Mouse (Mus musculus): Measurements from ENCODE around the gene Gm12216. TPM values are rescaled to one million over a fixed set of nuclear protein-coding genes. Genes with fewer than 3 reads are reported as not detected.

Gene Gm12216
- polyA plus RNA-seq, 1 experiment from 2014 or later = not detected

GRCm38 (mm10) chr11:53769760-53770124 lies 89.3 kb downstream of the Gm12216 start, which contains the start of gene Irf1:
Gene Irf1, plus strand, starts transcription at chr11:53770014.
- under 1% methylated on average over 40 of the region's 40 CpGs for WGBS
- H3K9ac ChIP-seq (ENCODE audit: low read length) = peak within 1 kb of the TSS; percentile 64
- H3K36me3 ChIP-seq (ENCODE audit: control insufficient read depth, insufficient read depth, low read length) = peaks cover 5% of the 10 kb centered on the region; the same call in 1 of the 2 replicates
- H3K4me1 ChIP-seq (ENCODE audit: control insufficient read depth, insufficient read depth, low read length) = no peaks in the 10 kb centered on the region
- DNase-seq (ENCODE audit: low spot score) (peak; percentile 89), ATAC-seq (ENCODE audit: insufficient number of reproducible peaks, low FRiP score, low TSS enrichment, low read depth) (peak; percentile 87)
- H3K27ac ChIP-seq (replicated peaks; ENCODE audit: low read depth, low read length) = 0 out of 2 replicates have a peak within 1 kb of the TSS, but pooled peaks have one; percentile 22
- no peaks in the 10 kb centered on the region for H3K9me3 ChIP-seq (ENCODE audit: control insufficient read depth, low read length)
- H3K4me2 ChIP-seq (ENCODE audit: low read depth, severe bottlenecking) = peak within 1 kb of the TSS; percentile 85
- H3K27me3 ChIP-seq (ENCODE audit: control insufficient read depth, insufficient read depth, low read length) = no peaks in the 10 kb centered on the region
- H3K4me3 ChIP-seq (ENCODE audit: low read depth, low read length) = peak within 1 kb of the TSS; percentile 69

DNA sequence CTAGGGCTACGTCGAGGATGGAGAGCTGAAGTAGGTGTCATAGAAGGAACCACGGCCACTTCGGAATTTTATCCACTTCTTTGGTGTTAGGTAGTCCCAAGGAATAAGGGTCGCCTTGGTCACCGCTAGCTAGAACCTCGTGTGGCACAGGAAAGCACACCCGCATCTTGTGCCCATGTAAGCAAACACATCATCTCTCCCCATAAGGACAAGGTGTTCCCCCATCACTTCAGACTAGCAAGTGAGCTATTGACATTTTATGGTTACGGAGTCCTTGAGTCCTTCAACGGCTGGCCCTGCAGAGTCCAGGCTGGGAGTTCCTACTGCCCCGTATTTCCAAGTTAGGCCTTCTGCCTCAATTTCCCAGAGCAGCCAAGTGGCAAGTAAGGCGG lies 89.9 kb downstream of the Gm12216 start:
- 45% methylated on average over 12 of the region's 12 CpGs for WGBS
- peaks cover 5% of the 10 kb centered on the region; the same call in 1 of the 2 replicates for H3K36me3 ChIP-seq (ENCODE audit: control insufficient read depth, insufficient read depth, low read length)
- H3K9ac ChIP-seq (ENCODE audit: low read length) = no peak overlapping the region; the same call in 1 of the 2 replicates
- H3K4me3 ChIP-seq (ENCODE audit: low read depth, low read length) = peak overlapping the region; percentile 69; the same call in 1 of the 2 replicates
- no peaks in the 10 kb centered on the region for H3K9me3 ChIP-seq (ENCODE audit: control insufficient read depth, low read length)
- no peaks in the 10 kb centered on the region for H3K4me1 ChIP-seq (ENCODE audit: control insufficient read depth, insufficient read depth, low read length)
- ATAC-seq (ENCODE audit: insufficient number of reproducible peaks, low FRiP score, low TSS enrichment, low read depth) (no peak), DNase-seq (ENCODE audit: low spot score) (no peak)
- H3K4me2 ChIP-seq (ENCODE audit: low read depth, severe bottlenecking) = peak overlapping the region; percentile 85
- H3K27me3 ChIP-seq (ENCODE audit: control insufficient read depth, insufficient read depth, low read length) = no peaks in the 10 kb centered on the region
- no peak overlapping the region for H3K27ac ChIP-seq (replicated peaks; ENCODE audit: low read depth, low read length)

GRCm38 (mm10) chr11:53768422-53769184 lies 90.5 kb downstream of the Gm12216 start:
- no peaks in the 10 kb centered on the region for H3K9me3 ChIP-seq (ENCODE audit: control insufficient read depth, low read length)
- H3K27me3 ChIP-seq (ENCODE audit: control insufficient read depth, insufficient read depth, low read length) = no peaks in the 10 kb centered on the region
- no peak for ATAC-seq (ENCODE audit: insufficient number of reproducible peaks, low FRiP score, low TSS enrichment, low read depth)
- H3K4me3 ChIP-seq (ENCODE audit: low read depth, low read length) = no peak overlapping the region
- 77% methylated on average over 13 of the region's 13 CpGs for WGBS
- H3K36me3 ChIP-seq (ENCODE audit: control insufficient read depth, insufficient read depth, low read length) = peaks cover 2% of the 10 kb centered on the region; the same call in 1 of the 2 replicates
- no peak overlapping the region for H3K27ac ChIP-seq (replicated peaks; ENCODE audit: low read depth, low read length)
- no peak for DNase-seq (ENCODE audit: low spot score)
- no peak overlapping the region for H3K9ac ChIP-seq (ENCODE audit: low read length)
- H3K4me2 ChIP-seq (ENCODE audit: low read depth, severe bottlenecking) = no peak overlapping the region
- H3K4me1 ChIP-seq (ENCODE audit: control insufficient read depth, insufficient read depth, low read length) = peaks cover 4% of the 10 kb centered on the region

DNA sequence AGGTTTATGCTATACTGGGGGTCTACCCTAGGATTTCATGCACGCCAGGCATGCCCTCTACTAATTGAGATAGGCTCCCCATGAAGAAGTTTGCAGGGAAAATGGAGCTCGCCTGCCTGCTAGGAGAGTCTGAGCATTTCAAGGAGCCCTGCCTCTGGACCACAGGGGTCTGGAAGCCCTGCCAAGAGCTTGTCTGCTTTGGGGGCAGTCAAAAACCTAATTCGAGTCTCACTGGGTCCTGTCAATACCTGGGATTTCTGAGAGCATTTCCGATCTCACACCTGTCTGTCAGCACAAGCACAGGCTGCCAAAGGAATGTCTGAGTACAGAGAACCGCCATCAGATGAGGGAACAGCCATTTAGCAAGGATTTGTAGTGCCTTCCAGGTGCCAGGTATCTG lies 94.5 kb downstream of the Gm12216 start:
- H3K4me2 ChIP-seq (ENCODE audit: low read depth, severe bottlenecking) = no peak overlapping the region
- H3K9ac ChIP-seq (ENCODE audit: low read length) = no peak overlapping the region
- no peak overlapping the region for H3K27ac ChIP-seq (replicated peaks; ENCODE audit: low read depth, low read length)
- no peak overlapping the region for H3K4me3 ChIP-seq (ENCODE audit: low read depth, low read length)
- ATAC-seq (ENCODE audit: insufficient number of reproducible peaks, low FRiP score, low TSS enrichment, low read depth) (no peak), DNase-seq (ENCODE audit: low spot score) (no peak)
- no peaks in the 10 kb centered on the region for H3K36me3 ChIP-seq (ENCODE audit: control insufficient read depth, insufficient read depth, low read length)
- no peaks in the 10 kb centered on the region; the same call in 1 of the 2 replicates for H3K27me3 ChIP-seq (ENCODE audit: control insufficient read depth, insufficient read depth, low read length)
- H3K9me3 ChIP-seq (ENCODE audit: control insufficient read depth, low read length) = no peaks in the 10 kb centered on the region
- WGBS = 49% methylated on average over 5 of the region's 5 CpGs
- peaks cover 20% of the 10 kb centered on the region for H3K4me1 ChIP-seq (ENCODE audit: control insufficient read depth, insufficient read depth, low read length)

DNA sequence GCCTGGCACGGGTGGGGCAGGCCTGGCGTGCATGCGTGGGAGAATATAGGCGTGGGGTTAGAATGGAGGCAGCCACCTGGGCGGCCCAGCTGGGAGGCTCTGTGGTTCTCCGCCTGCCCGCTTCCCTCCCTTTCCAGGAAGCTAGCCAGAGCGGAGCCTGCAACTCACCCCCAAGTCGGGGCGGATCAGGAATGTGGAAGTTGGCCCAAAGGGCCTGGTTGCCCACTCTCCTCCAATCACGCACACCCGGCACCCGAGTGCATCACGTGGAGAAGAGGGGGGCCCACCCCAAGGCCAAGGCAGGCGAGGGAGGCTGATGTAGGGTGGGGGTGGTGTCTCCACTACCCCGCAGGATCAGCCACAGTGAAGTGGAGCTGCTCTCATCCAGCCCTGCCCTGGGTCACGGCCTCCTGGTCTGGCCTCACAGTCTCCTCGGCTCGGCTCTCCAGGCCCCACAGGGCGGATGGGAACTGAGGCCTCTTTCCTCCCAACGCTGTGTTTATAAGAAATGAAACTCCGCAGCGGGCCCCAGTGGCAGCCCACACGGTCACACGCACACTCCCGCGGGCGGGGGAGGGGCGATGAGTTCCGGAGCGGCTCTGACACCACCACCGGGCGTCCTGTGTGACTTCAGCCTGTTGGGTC lies 95.4 kb downstream of the Gm12216 start:
- Histone ChIP-seq H3K36me3 (ENCODE audit: control insufficient read depth, insufficient read depth, low read length) (no peaks in the 10 kb centered on the region), H3K9me3 (ENCODE audit: control insufficient read depth, low read length) (no peaks in the 10 kb centered on the region), H3K4me3 (ENCODE audit: low read depth, low read length) (peak overlapping the region; percentile 28), H3K27me3 (ENCODE audit: control insufficient read depth, insufficient read depth, low read length) (no peaks in the 10 kb centered on the region; the same call in 1 of the 2 replicates), H3K9ac (ENCODE audit: low read length) (peak overlapping the region; percentile 64), H3K4me2 (ENCODE audit: low read depth, severe bottlenecking) (peak overlapping the region; percentile 73), H3K4me1 (ENCODE audit: control insufficient read depth, insufficient read depth, low read length) (peaks cover 30% of the 10 kb centered on the region), H3K27ac (replicated peaks; ENCODE audit: low read depth, low read length) (peak overlapping the region; percentile 62; the same call in 1 of the 2 replicates)
- ATAC-seq (ENCODE audit: insufficient number of reproducible peaks, low FRiP score, low TSS enrichment, low read depth) = peak; percentile 69
- WGBS = 3% methylated on average over 33 of the region's 33 CpGs
- DNase-seq (ENCODE audit: low spot score) = peak; percentile 84

GRCm38 (mm10) chr11:53762827-53763495 lies 96.1 kb downstream of the Gm12216 start:
- H3K9me3 ChIP-seq (ENCODE audit: control insufficient read depth, low read length) = no peaks in the 10 kb centered on the region
- H3K4me3 ChIP-seq (ENCODE audit: low read depth, low read length) = peak overlapping the region; percentile 28
- ATAC-seq (ENCODE audit: insufficient number of reproducible peaks, low FRiP score, low TSS enrichment, low read depth) (peak; percentile 9; the same call in 1 of the 2 replicates), DNase-seq (ENCODE audit: low spot score) (peak; percentile 61)
- H3K4me1 ChIP-seq (ENCODE audit: control insufficient read depth, insufficient read depth, low read length) = peaks cover 30% of the 10 kb centered on the region
- H3K27ac ChIP-seq (replicated peaks; ENCODE audit: low read depth, low read length) = 0 out of 2 replicates have a peak overlapping the region, but pooled peaks have one; percentile 62
- no peaks in the 10 kb centered on the region for H3K36me3 ChIP-seq (ENCODE audit: control insufficient read depth, insufficient read depth, low read length)
- no peak overlapping the region; the same call in 1 of the 2 replicates for H3K9ac ChIP-seq (ENCODE audit: low read length)
- WGBS = 4% methylated on average over 23 of the region's 23 CpGs
- H3K4me2 ChIP-seq (ENCODE audit: low read depth, severe bottlenecking) = peak overlapping the region; percentile 73
- H3K27me3 ChIP-seq (ENCODE audit: control insufficient read depth, insufficient read depth, low read length) = no peaks in the 10 kb centered on the region; the same call in 1 of the 2 replicates

DNA sequence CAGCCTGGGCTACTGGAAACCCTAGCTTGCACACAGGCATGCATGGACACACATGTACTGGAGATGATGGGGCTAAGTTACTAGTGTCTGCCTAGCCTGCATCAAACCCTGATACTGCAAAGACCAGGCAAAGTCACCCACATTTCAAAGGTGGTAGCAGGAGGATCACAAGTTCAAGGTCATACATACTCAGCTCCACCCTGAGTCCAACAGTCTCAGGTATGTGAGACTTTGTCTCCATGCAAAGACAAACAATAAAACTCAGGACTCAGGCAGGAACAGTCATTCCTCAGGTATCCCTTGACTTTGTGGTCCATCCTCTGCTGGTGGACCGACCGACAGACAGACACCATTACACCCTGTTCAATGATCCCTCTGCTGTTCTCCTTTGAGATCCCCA lies 96.6 kb downstream of the Gm12216 start:
- ATAC-seq (ENCODE audit: insufficient number of reproducible peaks, low FRiP score, low TSS enrichment, low read depth) (no peak), DNase-seq (ENCODE audit: low spot score) (no peak)
- no peaks in the 10 kb centered on the region; the same call in 1 of the 2 replicates for H3K27me3 ChIP-seq (ENCODE audit: control insufficient read depth, insufficient read depth, low read length)
- H3K36me3 ChIP-seq (ENCODE audit: control insufficient read depth, insufficient read depth, low read length) = no peaks in the 10 kb centered on the region
- no peak overlapping the region; the same call in 1 of the 2 replicates for H3K4me3 ChIP-seq (ENCODE audit: low read depth, low read length)
- H3K4me1 ChIP-seq (ENCODE audit: control insufficient read depth, insufficient read depth, low read length) = peaks cover 30% of the 10 kb centered on the region
- peak overlapping the region; percentile 73; the same call in 1 of the 2 replicates for H3K4me2 ChIP-seq (ENCODE audit: low read depth, severe bottlenecking)
- H3K9ac ChIP-seq (ENCODE audit: low read length) = no peak overlapping the region
- 68% methylated on average over 2 of the region's 2 CpGs for WGBS
- H3K27ac ChIP-seq (replicated peaks; ENCODE audit: low read depth, low read length) = no peak overlapping the region
- no peaks in the 10 kb centered on the region for H3K9me3 ChIP-seq (ENCODE audit: control insufficient read depth, low read length)

- Histone ChIP-seq H3K4me3 (ENCODE audit: low read depth, low read length) (no peak overlapping the region), H3K9me3 (ENCODE audit: control insufficient read depth, low read length) (no peaks in the 10 kb centered on the region), H3K27me3 (ENCODE audit: control insufficient read depth, insufficient read depth, low read length) (no peaks in the 10 kb centered on the region; the same call in 1 of the 2 replicates), H3K4me2 (ENCODE audit: low read depth, severe bottlenecking) (no peak overlapping the region), H3K9ac (ENCODE audit: low read length) (no peak overlapping the region), H3K36me3 (ENCODE audit: control insufficient read depth, insufficient read depth, low read length) (no peaks in the 10 kb centered on the region), H3K4me1 (ENCODE audit: control insufficient read depth, insufficient read depth, low read length) (peaks cover 30% of the 10 kb centered on the region), H3K27ac (replicated peaks; ENCODE audit: low read depth, low read length) (no peak overlapping the region)
- 55% methylated on average over 2 of the region's 2 CpGs for WGBS
- ATAC-seq (ENCODE audit: insufficient number of reproducible peaks, low FRiP score, low TSS enrichment, low read depth) (no peak), DNase-seq (ENCODE audit: low spot score) (no peak)
Observed at GRCm38 (mm10) chr11:53761822-53762221, 97.2 kb downstream of the Gm12216 start.
